Mouse (Mus musculus) stomach, postnatal 0 days (tissue): Measurements from ENCODE around the gene Urb1.

ENCODE experiments used
- CTCF ChIP-seq: IDR thresholded peaks from 2 replicates; pipeline ENCODE4 v1.5.1; 2016; ENCODE audit warnings: antibody characterized with exemption, low read depth, mild to moderate bottlenecking, moderate library complexity
- EP300 ChIP-seq: optimal IDR thresholded peaks from 2 replicates; pipeline ENCODE3; 2016; ENCODE audit warnings: antibody characterized with exemption

- TF ChIP-seq CTCF (no peak), EP300 (no peak)
These were observed 15.5 kb downstream of the Urb1 start for GRCm38 (mm10) chr16:90794708-90795107.
